Mouse (Mus musculus): ENCODE data around the gene Lgi1.

DNA sequence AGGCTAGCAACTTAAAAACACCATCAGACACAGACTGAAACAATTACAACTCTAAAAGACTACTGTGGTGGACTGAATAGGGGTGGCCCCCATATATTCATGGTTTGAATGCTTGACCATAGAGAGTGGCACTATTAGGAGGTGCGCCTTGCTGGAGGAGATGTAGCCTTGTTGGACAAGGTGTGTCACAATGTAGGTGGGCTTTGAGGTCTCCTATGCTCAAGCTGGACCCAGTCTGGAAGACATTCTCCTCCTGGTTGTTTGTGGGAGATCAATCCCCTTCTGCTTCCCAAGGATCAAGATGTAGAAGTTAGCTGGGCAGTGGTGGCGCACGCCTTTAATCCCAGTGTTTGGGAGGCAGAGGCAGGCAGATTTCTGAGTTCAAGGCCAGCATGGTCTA is 46.6 kb upstream of the Lgi1 start:
- TF ChIP-seq GATA1 (IDR thresholded peaks at IDR 0.05; ENCODE audit: borderline replicate concordance, low read length) (no peak), FLI1 (IDR thresholded peaks at IDR 0.05; ENCODE audit: low read length) (no peak)

Data from megakaryocyte, embryonic 14.5 days (primary cell).